ENCODE assay signal across 13 mouse cellular contexts in the genomic region with DNA sequence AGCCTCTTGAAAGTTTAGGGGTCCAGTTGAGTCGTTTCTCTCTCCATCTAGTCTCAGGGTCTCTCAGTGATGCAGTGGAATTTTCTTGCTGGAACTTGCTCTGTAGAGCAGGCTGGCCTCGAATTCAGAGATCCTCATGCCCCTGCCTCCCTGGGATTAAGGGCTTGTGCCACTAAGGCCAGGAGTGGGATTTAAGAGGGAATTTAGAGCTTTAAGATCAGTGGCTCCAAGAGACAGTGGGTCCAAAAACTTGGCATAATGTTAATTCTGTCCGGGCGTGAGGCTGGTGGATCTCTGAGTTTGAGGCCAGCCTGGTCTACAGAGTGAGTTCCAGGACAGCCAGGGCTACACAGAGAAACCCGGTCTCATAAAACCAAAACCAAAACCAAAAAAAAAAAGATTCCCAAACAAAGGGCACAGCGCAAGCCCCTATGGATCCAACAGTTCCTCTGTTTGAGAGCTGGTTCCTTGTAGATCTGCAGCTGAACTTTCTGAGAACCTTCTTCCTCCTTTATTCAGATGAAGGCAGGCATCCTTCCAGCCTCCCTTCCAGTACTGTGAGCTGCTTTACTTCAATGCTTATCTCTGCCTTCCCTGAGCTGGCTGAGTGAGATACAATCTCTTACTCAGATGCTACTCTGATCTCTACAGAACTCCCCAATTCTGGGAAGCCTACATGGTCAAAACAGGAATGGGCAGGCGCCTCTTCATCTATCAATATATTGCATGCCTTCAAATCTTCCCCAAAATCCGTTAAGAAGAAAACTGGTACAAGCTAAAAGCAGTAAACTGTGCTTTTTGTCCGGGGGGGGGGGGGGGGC.
"Had no signal": no experiment of that assay in that cellular context is flagged by ENCODE, and none has a peak within 500 bp of the region (broad histone marks: within the 10 kb centered on the region; RNA-seq: fewer than 3 reads in every experiment).

No protein-coding gene starts in this region.

- H3K9ac ChIP-seq: limb, embryonic 13.5 days; liver, embryonic 15.5 days; lung, embryonic 14.5 days; midbrain, embryonic 12.5 days; neural tube, embryonic 15.5 days had no signal

- H3K36me3 ChIP-seq: limb, embryonic 13.5 days; liver, embryonic 15.5 days; midbrain, embryonic 12.5 days; neural tube, embryonic 15.5 days had no signal

- DNase-seq: left cerebral cortex, postnatal 4 days; lung, postnatal 4 days; right cerebral cortex, postnatal 4 days; spleen, adult 18-20 months; thymus, adult 18-20 months; thymus, postnatal 14 days had no signal

- H3K27me3 ChIP-seq: neural tube, embryonic 15.5 days had no signal

- H3K27ac ChIP-seq: layer of hippocampus, adult 2 months; limb, embryonic 13.5 days; liver, embryonic 15.5 days; midbrain, embryonic 12.5 days; neural tube, embryonic 15.5 days had no signal

- H3K4me3 ChIP-seq: layer of hippocampus, adult 2 months; limb, embryonic 13.5 days; liver, embryonic 15.5 days; midbrain, embryonic 12.5 days; neural tube, embryonic 15.5 days had no signal

- H3K9me3 ChIP-seq: limb, embryonic 13.5 days; liver, embryonic 15.5 days; midbrain, embryonic 12.5 days; neural tube, embryonic 15.5 days had no signal

- H3K4me2 ChIP-seq: limb, embryonic 13.5 days; liver, embryonic 11.5 days; liver, embryonic 15.5 days; lung, embryonic 14.5 days; midbrain, embryonic 12.5 days; neural tube, embryonic 15.5 days had no signal
